Mouse (Mus musculus) stomach, postnatal 0 days (tissue): ENCODE data around the gene Plscr5. TPM values are rescaled to one million over a fixed set of nuclear protein-coding genes. Genes with fewer than 3 reads are reported as not detected.
A peak's percentile ranks its signal among the peaks of the same experiment; 100 is the strongest.

Source experiments
- ATAC-seq: fragments of 200-750 bp; cut with Nextera tagmentation; 2 replicates; pipeline ENCODE4 v1.8.0; 2017; ENCODE audit not compliant: low FRiP score, low TSS enrichment
- DNase-seq: peaks from one replicate; pipeline ENCODE4 v3.0.0-alpha.2; 2016; ENCODE audit warnings: low spot score
- H3K27ac ChIP-seq: fragments of 300-500 bp; sonication (generic); replicated peaks from 2 replicates; pipeline ENCODE4 v1.5.1; 2014; ENCODE audit warnings: mild to moderate bottlenecking, control low read depth
- H3K27me3 ChIP-seq: fragments of 300-500 bp; sonication (generic); 2 replicates; pipeline ENCODE4 v1.6.1; 2014; ENCODE audit warnings: low read length; ENCODE audit not compliant: control insufficient read depth, insufficient read depth
- H3K36me3 ChIP-seq: fragments of 300-500 bp; sonication (generic); 2 replicates; pipeline ENCODE4 v1.6.1; 2014; ENCODE audit warnings: low read length, mixed read lengths; ENCODE audit not compliant: control insufficient read depth, insufficient read depth
- H3K4me1 ChIP-seq: fragments of 300-500 bp; sonication (generic); replicated peaks from 2 replicates; pipeline ENCODE4 v1.6.1; 2014; ENCODE audit warnings: antibody characterized with exemption; ENCODE audit not compliant: control insufficient read depth, insufficient read depth
- H3K4me2 ChIP-seq: fragments of 300-500 bp; sonication (generic); replicated peaks from 2 replicates; pipeline ENCODE4 v1.6.1; 2014; ENCODE audit warnings: low read depth, mild to moderate bottlenecking, control low read depth, moderate library complexity
- H3K4me3 ChIP-seq: fragments of 300-500 bp; sonication (generic); 2 replicates; pipeline ENCODE4 v1.5.1; 2014; ENCODE audit warnings: low read depth, low read length, control low read depth
- H3K9ac ChIP-seq: fragments of 300-500 bp; sonication (generic); 2 replicates; pipeline ENCODE4 v1.6.1; 2014; ENCODE audit warnings: mild to moderate bottlenecking, low read length, control low read depth, mixed read lengths
- H3K9me3 ChIP-seq: fragments of 300-500 bp; sonication (generic); 2 replicates; pipeline ENCODE4 v1.6.1; 2016; ENCODE audit warnings: low read length; ENCODE audit not compliant: control insufficient read depth
- CTCF ChIP-seq: IDR thresholded peaks from 2 replicates; pipeline ENCODE4 v1.5.1; 2016; ENCODE audit warnings: antibody characterized with exemption, low read depth, mild to moderate bottlenecking, moderate library complexity
- EP300 ChIP-seq: optimal IDR thresholded peaks from 2 replicates; pipeline ENCODE3; 2016; ENCODE audit warnings: antibody characterized with exemption
- WGBS: fragments of 180-500 bp; shearing (Covaris S2); extraction: QIAGEN DNeasy Blood & Tissue Kit; methylation state at CpG from one replicate; pipeline ENCODE4 v1.1.7; 2014; 5-methylcytosine and 5-hydroxymethylcytosine counted together
- polyA plus RNA-seq: library from polyadenylated mRNA; unstranded; fragments of >200 nt; fragmentation: Nextera tagmentation; extraction: Ambion mirVana; gene quantifications from 2 replicates; pipeline ENCODE4 v1.2.1, GENCODE M21; 2015

Gene Plscr5
- polyA plus RNA-seq, 1 experiment from 2014 or later = not detected

DNA sequence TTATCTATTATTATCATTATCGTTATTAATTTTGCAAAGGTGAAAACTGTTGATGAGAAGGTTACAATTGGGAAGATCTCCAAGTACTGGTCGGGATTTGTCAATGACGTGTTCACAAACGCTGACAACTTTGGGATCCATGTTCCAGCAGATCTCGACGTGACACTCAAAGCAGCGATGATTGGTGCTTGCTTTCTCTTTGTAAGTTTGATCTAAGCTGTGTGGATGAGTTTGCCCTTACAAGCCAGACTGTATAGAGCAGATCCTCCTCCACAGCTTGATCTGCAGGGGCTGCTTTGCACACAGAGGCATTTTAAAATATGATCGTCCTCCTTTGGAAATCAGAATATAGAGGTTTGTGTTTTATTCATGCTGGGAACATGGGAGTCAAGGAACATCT lies 15.0 kb downstream of the Plscr5 start:
- no peak for ATAC-seq
- no peak overlapping the region for H3K4me3 ChIP-seq
- H3K27me3 ChIP-seq = no peaks in the 10 kb centered on the region
- no peaks in the 10 kb centered on the region for H3K4me1 ChIP-seq
- TF ChIP-seq CTCF = no peak
- TF ChIP-seq EP300 = no peak
- DNase-seq = no peak
- H3K4me2 ChIP-seq = no peak overlapping the region
- H3K9ac ChIP-seq = no peak overlapping the region
- H3K27ac ChIP-seq = no peak overlapping the region
- no peaks in the 10 kb centered on the region for H3K9me3 ChIP-seq
- WGBS = 65% methylated on average over 8 of the region's 8 CpGs
- no peaks in the 10 kb centered on the region for H3K36me3 ChIP-seq

DNA sequence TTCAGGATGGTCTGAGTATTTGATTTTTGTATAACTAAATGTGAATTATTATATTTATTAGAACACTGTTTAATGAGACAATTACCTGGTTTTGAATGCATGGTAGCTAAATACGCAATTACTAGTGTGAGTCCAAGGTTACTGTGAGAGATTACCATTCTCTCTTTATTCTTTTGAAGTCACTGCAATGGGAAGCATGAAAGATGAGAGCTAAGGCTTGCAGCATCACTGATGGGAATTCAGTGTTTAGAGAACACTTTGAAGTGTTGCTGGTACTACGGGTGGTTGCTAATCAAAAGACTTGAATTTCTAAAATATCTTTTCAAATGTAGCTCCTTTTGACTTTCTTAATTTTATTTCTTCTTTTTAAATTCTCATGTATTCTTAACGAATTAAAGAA lies 17.1 kb downstream of the Plscr5 start:
- Histone ChIP-seq H3K4me2 (no peak overlapping the region), H3K9me3 (no peaks in the 10 kb centered on the region), H3K4me1 (no peaks in the 10 kb centered on the region), H3K9ac (no peak overlapping the region), H3K36me3 (no peaks in the 10 kb centered on the region), H3K4me3 (no peak overlapping the region), H3K27ac (no peak overlapping the region), H3K27me3 (no peaks in the 10 kb centered on the region)
- ATAC-seq (no peak), DNase-seq (no peak)
- 73% methylated on average over 3 of the region's 3 CpGs for WGBS
- TF ChIP-seq CTCF (no peak), EP300 (no peak)

DNA sequence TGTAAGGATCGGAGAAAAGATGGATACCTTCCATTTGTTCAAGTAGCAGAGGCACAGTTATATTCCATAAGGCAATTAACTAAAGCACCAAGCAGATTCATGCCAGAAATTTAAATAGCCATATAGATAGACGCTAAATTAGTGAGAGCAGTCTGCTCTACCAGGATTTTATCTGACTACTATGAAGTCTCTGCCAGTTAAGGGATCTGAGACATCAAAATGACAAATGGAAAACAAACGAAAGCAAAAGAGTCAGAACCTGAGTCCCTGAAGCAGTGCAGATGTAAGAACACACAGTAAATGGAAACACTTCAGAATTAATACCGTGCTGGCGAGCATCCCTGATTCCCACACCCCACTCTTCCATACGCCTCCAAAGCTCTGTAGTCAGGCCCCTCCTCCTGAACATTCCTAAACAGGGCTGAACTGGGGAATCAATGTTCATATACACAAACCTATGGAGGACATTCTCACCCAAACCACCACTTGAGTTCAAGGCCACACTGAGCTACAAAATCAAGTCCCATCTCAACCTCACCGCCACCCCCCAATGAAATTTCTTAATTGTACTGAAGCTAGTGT lies 17.7 kb downstream of the Plscr5 start:
- 39% methylated on average over 7 of the region's 7 CpGs for WGBS
- DNase-seq (no peak), ATAC-seq (no peak)
- Histone ChIP-seq H3K27ac (no peak overlapping the region), H3K4me2 (no peak overlapping the region), H3K9ac (no peak overlapping the region), H3K4me1 (no peaks in the 10 kb centered on the region), H3K4me3 (no peak overlapping the region), H3K36me3 (no peaks in the 10 kb centered on the region), H3K27me3 (no peaks in the 10 kb centered on the region), H3K9me3 (no peaks in the 10 kb centered on the region)
- TF ChIP-seq EP300 = no peak
- TF ChIP-seq CTCF = no peak

DNA sequence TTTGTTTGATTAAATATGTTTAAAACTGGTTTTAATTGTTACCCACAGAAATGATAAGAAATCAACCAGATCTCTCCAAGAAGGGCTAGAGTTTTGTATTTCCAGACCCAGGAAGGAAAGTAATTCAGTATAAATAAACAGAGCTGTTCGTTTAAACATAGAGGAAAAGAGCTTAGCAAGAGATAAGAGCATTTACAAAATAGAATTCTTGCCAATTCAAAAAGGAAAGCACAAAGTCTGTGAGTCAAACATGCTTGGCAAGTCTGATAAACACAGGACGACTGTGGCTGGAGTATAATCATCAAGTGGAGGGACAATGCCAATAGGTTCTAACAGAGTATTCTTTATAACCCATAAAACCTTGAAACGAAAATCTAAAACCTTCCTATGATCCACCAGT lies 18.3 kb downstream of the Plscr5 start:
- no peak overlapping the region for H3K4me3 ChIP-seq
- no peaks in the 10 kb centered on the region for H3K36me3 ChIP-seq
- DNase-seq (no peak), ATAC-seq (no peak)
- H3K9ac ChIP-seq = no peak overlapping the region
- H3K4me1 ChIP-seq = no peaks in the 10 kb centered on the region
- H3K9me3 ChIP-seq = no peaks in the 10 kb centered on the region
- H3K27me3 ChIP-seq = no peaks in the 10 kb centered on the region
- WGBS = 16% methylated on average over 3 of the region's 3 CpGs
- no peak overlapping the region for H3K27ac ChIP-seq
- H3K4me2 ChIP-seq = no peak overlapping the region
- TF ChIP-seq CTCF (no peak), EP300 (no peak)

DNA sequence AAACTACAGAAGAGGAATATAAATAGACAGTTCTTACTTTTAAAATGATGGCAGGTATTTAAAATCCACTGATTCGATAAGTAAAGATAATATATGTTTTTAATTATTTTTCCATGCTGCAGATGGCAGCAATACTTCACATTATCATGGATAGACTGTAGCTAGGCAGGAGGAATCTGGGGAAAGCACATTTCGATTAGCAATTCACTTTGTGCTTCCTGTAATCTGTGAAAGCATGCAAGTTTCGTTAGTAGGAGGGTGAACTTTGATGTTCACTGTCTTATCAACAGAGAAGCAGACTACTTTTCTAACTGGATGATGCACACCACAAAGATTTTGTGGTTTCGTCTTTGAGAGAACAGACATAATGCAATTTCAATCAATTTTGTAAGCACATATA lies 24.7 kb downstream of the Plscr5 start:
- Histone ChIP-seq H3K4me3 (no peak overlapping the region), H3K27ac (no peak overlapping the region), H3K27me3 (no peaks in the 10 kb centered on the region), H3K36me3 (no peaks in the 10 kb centered on the region), H3K4me2 (no peak overlapping the region), H3K9me3 (no peaks in the 10 kb centered on the region), H3K4me1 (no peaks in the 10 kb centered on the region), H3K9ac (no peak overlapping the region)
- no peak for ATAC-seq
- TF ChIP-seq EP300 = no peak
- TF ChIP-seq CTCF = peak; percentile 63
- DNase-seq = no peak
- WGBS = 56% methylated on average over 4 of the region's 4 CpGs

DNA sequence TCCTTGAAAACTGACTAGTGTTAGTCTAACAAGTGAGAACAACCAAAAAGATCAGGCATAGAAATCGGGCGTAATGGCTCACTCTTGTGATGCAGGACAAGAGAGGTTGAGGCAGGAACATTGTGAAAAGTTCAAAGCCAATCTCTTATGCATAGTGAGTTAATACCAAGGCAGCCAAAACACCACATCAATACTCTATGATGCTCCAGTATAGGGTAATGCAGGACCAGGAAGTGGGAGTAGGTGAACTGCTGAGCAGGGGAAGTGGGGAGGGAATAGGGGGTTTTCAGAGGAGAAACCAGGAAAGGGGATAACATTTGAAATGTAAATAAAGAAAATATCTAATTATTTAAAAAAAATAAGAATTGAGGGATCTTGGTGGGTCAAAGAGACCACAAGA lies 25.2 kb downstream of the Plscr5 start:
- Histone ChIP-seq H3K4me1 (no peaks in the 10 kb centered on the region), H3K27me3 (no peaks in the 10 kb centered on the region), H3K4me3 (no peak overlapping the region), H3K9ac (no peak overlapping the region), H3K36me3 (no peaks in the 10 kb centered on the region), H3K4me2 (no peak overlapping the region), H3K27ac (no peak overlapping the region), H3K9me3 (no peaks in the 10 kb centered on the region)
- TF ChIP-seq EP300 = no peak
- no peak for TF ChIP-seq CTCF
- DNase-seq (no peak), ATAC-seq (no peak)
- WGBS = 92% methylated on average over 2 of the region's 2 CpGs
